Mouse (Mus musculus) embryonic facial prominence, embryonic 14.5 days (tissue): ENCODE results near the gene Tnfsf10. TPM values are rescaled to one million over a fixed set of nuclear protein-coding genes. Genes with fewer than 3 reads are reported as not detected.
A peak's percentile ranks its signal among the peaks of the same experiment; 100 is the strongest.

Experiments
- ATAC-seq: fragments of 200-750 bp; cut with Nextera tagmentation; 2 replicates; pipeline ENCODE4 v1.8.0; 2017; ENCODE audit warnings: low read depth, moderate number of reproducible peaks, moderate TSS enrichment
- DNase-seq: peaks from one replicate; pipeline ENCODE4 v3.0.0-alpha.2; 2015; ENCODE audit warnings: low spot score
- H3K27ac ChIP-seq: fragments of 300-500 bp; sonication (generic); replicated peaks from 2 replicates; pipeline ENCODE4 v1.5.1; 2014; ENCODE audit warnings: low read depth, mild to moderate bottlenecking, low read length, moderate library complexity
- H3K27me3 ChIP-seq: fragments of 300-500 bp; sonication (generic); replicated peaks from 2 replicates; pipeline ENCODE4 v1.6.1; 2014; ENCODE audit warnings: low read length; ENCODE audit not compliant: control insufficient read depth, insufficient read depth
- H3K36me3 ChIP-seq: fragments of 300-500 bp; sonication (generic); 2 replicates; pipeline ENCODE4 v1.6.1; 2014; ENCODE audit warnings: low read length, mixed read lengths; ENCODE audit not compliant: control insufficient read depth, insufficient read depth
- H3K4me1 ChIP-seq: fragments of 300-500 bp; sonication (generic); 2 replicates; pipeline ENCODE4 v1.6.1; 2014; ENCODE audit warnings: antibody characterized with exemption, low read length; ENCODE audit not compliant: control insufficient read depth, insufficient read depth
- H3K4me2 ChIP-seq: fragments of 300-500 bp; sonication (generic); 2 replicates; pipeline ENCODE4 v1.6.1; 2014; ENCODE audit warnings: low read depth, mild to moderate bottlenecking, low read length, moderate library complexity, mixed read lengths
- H3K4me3 ChIP-seq: fragments of 300-500 bp; sonication (generic); 2 replicates; pipeline ENCODE4 v1.5.1; 2014; ENCODE audit warnings: low read depth, mild to moderate bottlenecking, low read length
- H3K9ac ChIP-seq: fragments of 300-500 bp; sonication (generic); 2 replicates; pipeline ENCODE4 v1.6.1; 2014; ENCODE audit warnings: low read depth, mild to moderate bottlenecking, low read length, moderate library complexity, mixed read lengths
- H3K9me3 ChIP-seq: fragments of 300-500 bp; sonication (generic); 2 replicates; pipeline ENCODE4 v1.6.1; 2016; ENCODE audit warnings: low read length; ENCODE audit not compliant: control insufficient read depth
- WGBS: fragments of 180-500 bp; shearing (Covaris S2); extraction: QIAGEN DNeasy Blood & Tissue Kit; methylation state at CpG from one replicate; pipeline ENCODE4 v1.1.7; 2014; 5-methylcytosine and 5-hydroxymethylcytosine counted together
- polyA plus RNA-seq: library from polyadenylated mRNA; unstranded; fragments of >200 nt; fragmentation: Nextera tagmentation; extraction: Ambion mirVana; gene quantifications from 2 replicates; pipeline ENCODE4 v1.2.1, GENCODE M21; 2014

Tnfsf10 gene
- polyA plus RNA-seq, 1 experiment from 2014 or later: 0.43 TPM

- no peaks in the 10 kb centered on the region for H3K36me3 ChIP-seq
- no peaks in the 10 kb centered on the region for H3K9me3 ChIP-seq
- peak overlapping the region; percentile 43 for H3K4me2 ChIP-seq
- H3K27ac ChIP-seq: no peak overlapping the region
- 2% methylated on average over 61 of the region's 77 CpGs for whole genome bisulfite sequencing
- no peak overlapping the region for H3K9ac ChIP-seq
- DNase-seq: no peak
- H3K4me1 ChIP-seq: peaks cover 6% of the 10 kb centered on the region
- peaks cover 56% of the 10 kb centered on the region for H3K27me3 ChIP-seq
- no peak for ATAC-seq
- H3K4me3 ChIP-seq: peak overlapping the region; percentile 27
These were observed 55.2 kb downstream of the Tnfsf10 start for GRCm38 (mm10) chr3:27371725-27372650.

- H3K36me3 ChIP-seq: no peaks in the 10 kb centered on the region
- no peak overlapping the region for H3K4me2 ChIP-seq
- H3K9ac ChIP-seq: no peak overlapping the region
- H3K27ac ChIP-seq: no peak overlapping the region
- no peaks in the 10 kb centered on the region for H3K9me3 ChIP-seq
- 43% methylated on average over 9 of the region's 9 CpGs for WGBS
- no peak overlapping the region for H3K4me3 ChIP-seq
- DNase-seq (no peak), ATAC-seq (no peak)
- H3K27me3 ChIP-seq: peaks cover 51% of the 10 kb centered on the region
- H3K4me1 ChIP-seq: peaks cover 6% of the 10 kb centered on the region
These were observed 57.6 kb downstream of the Tnfsf10 start for GRCm38 (mm10) chr3:27374396-27374795.

- H3K9ac ChIP-seq: no peak overlapping the region
- H3K27me3 ChIP-seq: peaks cover 15% of the 10 kb centered on the region
- no peak overlapping the region for H3K27ac ChIP-seq
- H3K4me1 ChIP-seq: no peaks in the 10 kb centered on the region
- WGBS: 65% methylated on average over 4 of the region's 4 CpGs
- no peak overlapping the region for H3K4me2 ChIP-seq
- H3K4me3 ChIP-seq: no peak overlapping the region
- H3K36me3 ChIP-seq: no peaks in the 10 kb centered on the region
- no peak for DNase-seq
- no peak for ATAC-seq
- no peaks in the 10 kb centered on the region for H3K9me3 ChIP-seq
These were observed 61.1 kb downstream of the Tnfsf10 start for GRCm38 (mm10) chr3:27377935-27378334.

GRCm38 (mm10) chr3:27384836-27385235, 68.0 kb downstream of the Tnfsf10 start:
- Histone ChIP-seq H3K4me1 (no peaks in the 10 kb centered on the region), H3K27me3 (no peaks in the 10 kb centered on the region), H3K27ac (no peak overlapping the region), H3K36me3 (no peaks in the 10 kb centered on the region), H3K9me3 (no peaks in the 10 kb centered on the region), H3K4me3 (no peak overlapping the region), H3K4me2 (no peak overlapping the region), H3K9ac (no peak overlapping the region)
- ATAC-seq: no peak
- no peak for DNase-seq
- 54% methylated on average over 3 of the region's 3 CpGs for WGBS

- no peaks in the 10 kb centered on the region for H3K4me1 ChIP-seq
- no peak overlapping the region for H3K4me3 ChIP-seq
- no peak for ATAC-seq
- 79% methylated on average over 1 of the region's 1 CpGs for WGBS
- H3K27ac ChIP-seq: no peak overlapping the region
- no peak overlapping the region for H3K4me2 ChIP-seq
- no peaks in the 10 kb centered on the region for H3K36me3 ChIP-seq
- DNase-seq: no peak
- no peaks in the 10 kb centered on the region for H3K9me3 ChIP-seq
- no peak overlapping the region for H3K9ac ChIP-seq
- H3K27me3 ChIP-seq: no peaks in the 10 kb centered on the region
These were observed 73.1 kb downstream of the Tnfsf10 start for GRCm38 (mm10) chr3:27389923-27390322.

Other genes starting within 250 kb of the Tnfsf10 start
- gene Ect2, start 163.2 kb upstream of the Tnfsf10 start, polyA plus RNA-seq: 35.6 and 40.5 TPM in 2 replicates
- 4.3 and 6.8 TPM in 2 replicates for gene Nceh1, start 134.1 kb upstream of the Tnfsf10 start, polyA plus RNA-seq
- not detected in 2 replicates for gene Ghsr, start 54.3 kb downstream of the Tnfsf10 start, polyA plus RNA-seq